Mouse (Mus musculus) CD8-positive naive resting alpha-beta T cell, adult 2 months (primary cell): ENCODE results near the gene Vps18.
A peak's percentile ranks its signal among the peaks of the same experiment; 100 is the strongest.

Experiments
- DNase-seq, 2 experiments: peaks; one replicate each; pipeline ENCODE4 v3.0.0; 2022; ENCODE audit warnings: low read depth in 2 of 2, low spot score in 2 of 2

The Vps18 gene

GRCm38 (mm10) chr2:119320571-119320970 lies 32.0 kb downstream of the Vps18 start:
- no peak for DNase-seq

GRCm38 (mm10) chr2:119321771-119322586 lies 33.4 kb downstream of the Vps18 start:
- no peak for DNase-seq

- DNase-seq: no peak
Observed at GRCm38 (mm10) chr2:119322587-119323300, 34.2 kb downstream of the Vps18 start.

GRCm38 (mm10) chr2:119323866-119324575 lies 35.5 kb downstream of the Vps18 start:
- DNase-seq: no peak

- peak in 1 of 2 experiments; percentile 8 for DNase-seq
Observed at GRCm38 (mm10) chr2:119324576-119325318, 36.2 kb downstream of the Vps18 start.

- no peak for DNase-seq
Observed at GRCm38 (mm10) chr2:119325568-119326143, 37.1 kb downstream of the Vps18 start, which contains the start of gene Dll4. Gene Dll4, plus strand, starts transcription at chr2:119325784.

GRCm38 (mm10) chr2:119326161-119327101 lies 37.9 kb downstream of the Vps18 start:
- no peak for DNase-seq

GRCm38 (mm10) chr2:119327102-119327480 lies 38.6 kb downstream of the Vps18 start:
- no peak for DNase-seq

- DNase-seq: no peak
Observed at GRCm38 (mm10) chr2:119327942-119328526, 39.5 kb downstream of the Vps18 start.

- DNase-seq: no peak
Observed at GRCm38 (mm10) chr2:119328546-119328945, 40.0 kb downstream of the Vps18 start.

- DNase-seq: no peak
Observed at GRCm38 (mm10) chr2:119329123-119329817, 40.7 kb downstream of the Vps18 start.

- DNase-seq: no peak
Observed at GRCm38 (mm10) chr2:119330795-119331194, 42.3 kb downstream of the Vps18 start.

GRCm38 (mm10) chr2:119332177-119332661 lies 43.7 kb downstream of the Vps18 start:
- DNase-seq: no peak

- DNase-seq: no peak
Observed at GRCm38 (mm10) chr2:119334135-119334534, 45.6 kb downstream of the Vps18 start.

- DNase-seq: no peak
Observed at GRCm38 (mm10) chr2:119334964-119335525, 46.5 kb downstream of the Vps18 start.

- no peak for DNase-seq
Observed at GRCm38 (mm10) chr2:119335535-119335934, 47.0 kb downstream of the Vps18 start.

GRCm38 (mm10) chr2:119336002-119336401 lies 47.5 kb downstream of the Vps18 start:
- DNase-seq: no peak

GRCm38 (mm10) chr2:119336470-119336869 lies 47.9 kb downstream of the Vps18 start:
- no peak for DNase-seq
